Mouse (Mus musculus) cerebral cortex, adult 2 months (tissue): Measurements from ENCODE around the gene Fbxw16.

Experiments used
- WGBS: fragments of 180-500 bp; shearing (Covaris S2); methylation state at CpG from one replicate; pipeline ENCODE4 v1.1.7; 2018; 5-methylcytosine and 5-hydroxymethylcytosine counted together

Gene Fbxw16

DNA sequence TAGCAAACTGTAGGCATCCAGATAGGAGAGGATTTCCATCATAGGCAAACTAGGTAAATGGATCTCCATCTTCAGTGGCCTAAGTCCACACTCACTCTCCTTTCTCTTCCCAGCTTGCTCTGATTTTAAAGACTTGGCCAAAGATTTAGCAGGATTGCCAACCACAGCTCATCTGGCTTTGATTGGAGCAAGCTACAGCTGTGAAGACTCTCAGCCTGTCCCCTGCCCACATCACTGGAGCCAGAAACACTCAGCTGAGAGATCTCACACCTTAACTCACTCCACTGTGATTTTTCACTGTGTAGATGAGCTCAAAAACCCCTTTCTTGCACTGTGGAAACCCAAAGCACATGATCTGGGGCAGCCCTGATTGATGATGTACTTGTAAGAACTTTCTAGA, at the start of gene Fbxw16:
Gene Fbxw16 (minus strand): TSS at position 101 of the 400 bp plus-strand sequence.

DNA sequence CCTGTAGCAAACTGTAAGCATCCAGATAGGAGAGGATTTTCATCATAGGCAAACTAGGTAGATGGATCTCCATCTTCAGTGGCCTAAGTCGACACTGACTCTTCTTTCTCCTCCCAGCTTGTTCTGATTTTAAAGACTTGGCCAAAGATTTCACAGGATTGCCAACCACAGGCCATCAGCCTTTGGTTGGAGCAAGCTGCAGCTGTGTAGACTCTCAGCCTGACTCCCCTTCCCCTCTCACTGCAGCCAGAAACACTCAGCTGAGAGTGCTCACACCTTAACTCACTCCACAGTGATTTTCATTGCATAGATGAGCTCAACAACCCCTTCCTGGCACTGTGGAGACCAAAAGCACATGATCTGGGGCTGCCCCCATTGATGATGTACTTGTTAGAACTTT, 46.8 kb upstream of the Fbxw16 start, which contains the start of gene Fbxw19:
Gene Fbxw19 (minus strand): TSS at position 101 of the 400 bp plus-strand sequence.
- 73% methylated on average over 1 of the region's 1 CpGs for WGBS

DNA sequence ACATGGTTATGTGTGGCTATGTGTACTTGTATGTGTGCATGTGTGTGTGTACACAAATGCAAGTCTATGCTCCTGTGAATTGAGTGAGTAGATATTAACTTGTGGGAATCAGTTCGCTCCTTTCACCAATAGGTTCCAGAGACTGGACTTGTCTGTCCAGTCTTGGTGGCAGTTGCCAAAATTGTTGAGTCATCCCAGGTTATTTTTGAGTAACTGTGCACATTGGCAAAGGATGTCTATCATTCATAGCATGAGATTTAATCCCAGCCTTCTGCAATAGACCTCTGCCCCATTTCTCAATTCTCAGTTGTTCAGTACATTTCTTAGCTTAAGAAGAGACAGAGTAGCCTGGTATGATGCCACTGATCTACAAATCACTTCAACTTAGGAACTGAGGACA, 16.0 kb downstream of the Fbxw16 start:
- 91% methylated on average over 1 of the region's 1 CpGs for WGBS

DNA sequence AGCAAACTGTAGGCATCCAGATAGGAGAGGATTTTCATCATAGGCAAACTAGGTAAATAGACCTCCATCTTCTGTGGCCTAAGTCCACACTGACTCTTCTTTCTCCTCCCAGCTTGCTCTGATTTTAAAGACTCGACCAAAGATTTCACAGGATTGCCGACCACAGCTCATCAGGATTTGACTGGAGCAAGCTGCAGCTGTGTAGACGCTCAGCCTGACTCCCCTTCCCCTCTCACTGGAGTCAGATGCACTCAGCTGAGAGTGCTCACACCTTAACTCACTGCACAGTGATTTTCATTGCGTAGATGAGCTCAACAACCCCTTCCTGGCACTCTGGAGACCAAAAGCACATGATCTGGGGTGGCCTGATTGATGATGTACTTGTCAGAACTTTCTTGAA, 44.7 kb downstream of the Fbxw16 start, which contains the start of gene Fbxw22:
Gene Fbxw22 (minus strand): TSS at position 101 of the 400 bp plus-strand sequence.
- 77% methylated on average over 4 of the region's 4 CpGs for WGBS
